Mouse (Mus musculus): ENCODE data around the gene Serping1.

- TF ChIP-seq CTCF (IDR thresholded peaks at IDR 0.05; ENCODE audit: borderline replicate concordance, extremely low read depth, insufficient read depth, insufficient read length) (no peak), POLR2A (IDR thresholded peaks at IDR 0.05; ENCODE audit: borderline replicate concordance, extremely low read depth, insufficient read depth, insufficient read length, poor library complexity, severe bottlenecking) (no peak)
These were observed 13.1 kb upstream of the Serping1 start for GRCm38 (mm10) chr2:84788316-84788715.

All from brain, embryonic 14.5 days (tissue).